Mouse (Mus musculus): ENCODE measurements at regions not wholly inside any gene's neighbourhood (a gene's known extent, or its start where the extent isn't known, plus 50 kb on each side); places are given as distances from the start of the nearest gene placed in this dataset.

DNA sequence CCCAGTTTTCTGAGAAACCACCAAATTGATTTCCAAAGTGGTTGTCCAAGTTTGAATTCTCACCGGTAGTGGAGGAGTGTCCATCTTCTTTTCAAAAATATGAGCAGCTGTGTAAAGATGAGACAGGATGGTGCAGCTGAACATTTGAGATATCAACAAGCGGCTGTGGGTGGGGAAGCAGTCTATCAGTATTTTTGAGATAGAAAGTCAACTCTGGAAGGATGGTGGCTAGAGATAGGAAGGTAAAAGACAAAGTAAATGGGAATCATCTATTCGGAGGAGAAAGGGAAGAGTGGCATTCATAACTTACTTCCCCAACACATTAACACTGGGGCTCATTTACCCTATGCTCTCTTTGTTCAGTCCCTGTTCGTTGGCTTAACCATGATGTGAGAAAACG lies 146.9 kb upstream of the Gmnc start:
- no peak for DNase-seq

DNA sequence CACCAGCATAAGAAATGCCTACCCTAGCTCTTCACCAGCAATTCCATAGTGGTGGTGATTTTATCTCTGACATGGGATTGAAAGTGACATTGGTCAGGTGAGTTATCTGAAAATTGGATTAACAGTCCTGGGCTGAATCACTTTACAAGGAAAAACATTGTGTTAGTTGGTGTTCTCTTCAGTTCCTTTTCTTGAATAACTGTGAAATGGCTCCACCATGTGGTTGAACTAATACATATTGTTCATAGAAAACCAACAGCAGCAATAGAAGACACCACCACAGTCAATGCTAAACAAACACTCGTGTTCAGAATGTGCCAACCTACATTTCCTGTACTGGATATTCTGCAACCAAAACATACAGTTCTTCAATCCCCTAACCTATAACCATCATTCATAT lies 147.5 kb upstream of the Gmnc start:
- DNase-seq: peak in 1 of 2 experiments; percentile 17

DNA sequence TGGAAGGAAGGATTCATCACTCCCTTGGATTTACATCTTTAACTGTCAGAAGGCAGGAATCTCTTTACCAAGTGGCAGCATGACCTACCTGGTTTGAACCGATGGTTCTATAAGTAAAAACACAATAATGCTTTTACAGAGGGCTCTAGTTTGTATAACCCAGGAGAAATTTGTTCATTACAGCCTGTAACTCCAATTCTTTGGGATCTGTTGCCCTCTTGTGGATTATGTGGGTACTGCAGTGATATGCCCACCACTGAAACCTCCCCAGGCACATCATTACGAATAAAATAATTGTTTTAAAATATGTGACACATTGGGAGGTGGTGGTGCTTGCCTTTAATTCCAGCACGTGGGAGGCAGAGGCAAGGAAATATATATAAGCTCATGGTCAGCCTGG lies 148.6 kb upstream of the Gmnc start:
- DNase-seq: peak; percentile 16 to 70

DNA sequence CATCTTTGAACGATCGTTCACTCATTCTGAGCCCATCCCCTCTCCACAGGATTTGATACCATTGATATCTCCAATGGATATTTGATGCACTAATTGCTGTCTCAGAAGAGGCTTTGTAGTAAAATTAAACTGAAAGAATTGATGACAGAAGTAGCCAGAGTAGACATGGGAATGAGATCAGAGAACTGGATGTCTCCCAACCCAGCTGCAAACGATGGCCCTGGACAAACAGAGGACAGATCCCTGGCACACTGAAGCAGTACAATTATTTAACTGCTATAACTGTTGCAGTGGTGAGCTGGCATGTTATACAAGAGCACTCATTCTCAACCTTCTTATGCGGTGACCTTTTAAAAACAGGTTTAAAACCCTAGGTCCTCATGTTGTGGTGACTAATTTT lies 151.5 kb upstream of the Ostn start:
- peak; percentile 3 to 13 for DNase-seq

- DNase-seq: no peak
These were observed 111.6 kb upstream of the Ostn start for GRCm38 (mm10) chr16:27195650-27196049.
